Mouse (Mus musculus) Patski (cell line): ENCODE data around the gene Oaz1. TPM values are rescaled to one million over a fixed set of nuclear protein-coding genes. Genes with fewer than 3 reads are reported as not detected.

Source experiments
- ATAC-seq: fragments of 100-300 bp; one replicate; pipeline ENCODE4 v1.8.0; 2021
- CTCF ChIA-PET: fragments of 350-600 bp; sonication (Branson Sonifier 250); formaldehyde crosslinking; loops from one replicate; lab custom pipeline; 2022; ENCODE audit warnings: inconsistent platforms; lab: Charles Lee
- POLR2A ChIA-PET: fragments of 350-600 bp; sonication (Branson Sonifier 250); formaldehyde crosslinking; loops from one replicate; lab custom pipeline; 2022; ENCODE audit warnings: antibody characterized with exemption, inconsistent platforms; lab: Charles Lee
- DNase-seq: peaks from one replicate; pipeline ENCODE4 v3.0.0-alpha.2; 2011; ENCODE audit warnings: low read depth, low spot score
- H3K27me3 ChIP-seq: fragments of 371-371 bp; one replicate; pipeline ENCODE4 v1.5.1; 2021
- CTCF ChIP-seq: fragments of 100-300 bp; IDR thresholded peaks from one replicate; pipeline ENCODE4 v1.5.1; 2021
- in situ Hi-C: fragments of 300-500 bp; cut with MboI; formaldehyde crosslinking; loops from 3 replicates; pipeline ENCODE4 v1.11.1; 2018; ENCODE audit warnings: low pct_unique_long_range_greater_than_20kb, mixed read lengths
- polyA plus RNA-seq: library from polyadenylated mRNA; unstranded; gene quantifications from one replicate; pipeline ENCODE4 v1.2.3, GENCODE M21; 2021

Gene Oaz1
- 618 TPM for polyA plus RNA-seq

GRCm38 (mm10) chr10:80826151-80827062, at the start of gene Oaz1:
Gene Oaz1 (plus strand): TSS chr10:80826656.
- ATAC-seq (peak; percentile 92), DNase-seq (peak; percentile 97)
- in situ Hi-C loops, result no loop called here
- no peaks in the 10 kb centered on the region for H3K27me3 ChIP-seq
- POLR2A ChIA-PET, result interaction anchor here (0.6 to 0.9 kb wide), 3 partner anchors 9 to 29 kb away, joined by 3 to 5 read pairs (median 3); partner anchors contain the start of genes Lsm7 and Sppl2b
- no peak for TF ChIP-seq CTCF
- CTCF ChIA-PET, result no interaction called here

GRCm38 (mm10) chr10:80777123-80777522, 49.3 kb upstream of the Oaz1 start:
- TF ChIP-seq CTCF, result no peak
- ChIA-PET POLR2A (interaction anchor here (1.0 to 1.3 kb wide), 2 partner anchors 9 to 29 kb away, joined by 3 to 4 read pairs; no protein-coding TSS in a partner anchor), CTCF (interaction anchor here (4.1 to 8.8 kb wide), 3 partner anchors 9 to 30 kb away, joined by 28 to 43 read pairs (median 29); no protein-coding TSS in a partner anchor)
- H3K27me3 ChIP-seq, result no peaks in the 10 kb centered on the region
- no peak for DNase-seq
- no peak for ATAC-seq
- in situ Hi-C loops, result no loop called here

- CTCF ChIA-PET, result no interaction called here
- no peaks in the 10 kb centered on the region for H3K27me3 ChIP-seq
- ATAC-seq, result no peak
- DNase-seq, result no peak
- TF ChIP-seq CTCF, result no peak
- POLR2A ChIA-PET, result no interaction called here
- in situ Hi-C loops, result no loop called here
These were observed 46.9 kb upstream of the Oaz1 start for GRCm38 (mm10) chr10:80779565-80779964.

GRCm38 (mm10) chr10:80784302-80784701, 42.2 kb upstream of the Oaz1 start:
- POLR2A ChIA-PET, result no interaction called here
- DNase-seq, result no peak
- CTCF ChIA-PET, result interaction anchor here (5.0 kb wide), 1 partner anchor 9 kb away, joined by 29 read pairs; no protein-coding TSS in a partner anchor
- no peak for TF ChIP-seq CTCF
- no peaks in the 10 kb centered on the region for H3K27me3 ChIP-seq
- ATAC-seq, result no peak
- in situ Hi-C loops, result no loop called here

GRCm38 (mm10) chr10:80784871-80785270, 41.6 kb upstream of the Oaz1 start:
- CTCF ChIA-PET, result interaction anchor here (1.3 to 5.0 kb wide), 2 partner anchors 9 to 96 kb away, joined by 4 to 29 read pairs; no protein-coding TSS in a partner anchor
- DNase-seq, result no peak
- H3K27me3 ChIP-seq, result no peaks in the 10 kb centered on the region
- POLR2A ChIA-PET, result interaction anchor here (0.5 kb wide), 1 partner anchor 51 kb away, joined by 3 read pairs; no protein-coding TSS in a partner anchor
- no peak for ATAC-seq
- TF ChIP-seq CTCF, result no peak
- in situ Hi-C loops, result no loop called here

GRCm38 (mm10) chr10:80785963-80786362, 40.5 kb upstream of the Oaz1 start:
- DNase-seq (no peak), ATAC-seq (no peak)
- POLR2A ChIA-PET, result interaction anchor here (1.0 kb wide), 2 partner anchors 9 kb away, joined by 3 to 4 read pairs; no protein-coding TSS in a partner anchor
- TF ChIP-seq CTCF, result no peak
- CTCF ChIA-PET, result interaction anchor here (1.3 to 5.0 kb wide), 3 partner anchors 10 to 95 kb away, joined by 3 to 29 read pairs (median 4); no protein-coding TSS in a partner anchor
- in situ Hi-C loops, result no loop called here
- no peaks in the 10 kb centered on the region for H3K27me3 ChIP-seq

GRCm38 (mm10) chr10:80787517-80787916, 38.9 kb upstream of the Oaz1 start:
- TF ChIP-seq CTCF, result no peak
- in situ Hi-C loops, result no loop called here
- ATAC-seq (no peak), DNase-seq (no peak)
- ChIA-PET POLR2A (interaction anchor here (1.3 kb wide), 1 partner anchor 33 kb away, joined by 3 read pairs; the partner anchor contains the start of gene Dot1l), CTCF (interaction anchor here (5.0 kb wide), 1 partner anchor 12 kb away, joined by 29 read pairs; no protein-coding TSS in a partner anchor)
- H3K27me3 ChIP-seq, result no peaks in the 10 kb centered on the region

GRCm38 (mm10) chr10:80790761-80791404, 35.6 kb upstream of the Oaz1 start:
- no peak for ATAC-seq
- in situ Hi-C loops, result no loop called here
- H3K27me3 ChIP-seq, result no peaks in the 10 kb centered on the region
- no peak for DNase-seq
- POLR2A ChIA-PET, result no interaction called here
- CTCF ChIA-PET, result no interaction called here
- no peak for TF ChIP-seq CTCF

GRCm38 (mm10) chr10:80791476-80792174, 34.8 kb upstream of the Oaz1 start:
- H3K27me3 ChIP-seq, result no peaks in the 10 kb centered on the region
- no peak for TF ChIP-seq CTCF
- POLR2A ChIA-PET, result no interaction called here
- in situ Hi-C loops, result no loop called here
- no peak for ATAC-seq
- CTCF ChIA-PET, result no interaction called here
- no peak for DNase-seq
